ENCODE assay signal across 29 mouse cellular contexts in the genomic region with DNA sequence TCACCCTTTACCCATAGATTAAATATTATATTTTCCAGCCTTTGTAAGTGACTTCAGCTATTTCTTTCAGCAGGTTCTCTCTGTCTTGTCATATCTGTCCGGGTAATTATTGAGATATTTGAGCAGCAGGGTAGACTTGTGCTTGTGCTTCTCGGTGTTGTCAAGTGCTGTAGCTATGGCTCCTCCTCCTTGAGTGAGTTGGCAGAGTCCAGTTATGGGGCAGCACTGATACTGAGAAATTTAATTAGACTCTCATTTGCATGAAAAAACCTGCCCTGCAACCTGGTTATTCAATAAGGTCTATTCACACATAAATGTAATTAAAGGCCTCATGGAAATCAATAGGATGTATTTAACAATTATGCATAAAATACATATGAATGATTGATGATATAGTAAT.
"Had no signal": no experiment of that assay in that cellular context is flagged by ENCODE, and none has a peak within 500 bp of the region (broad histone marks: within the 10 kb centered on the region; RNA-seq: fewer than 3 reads in every experiment).

No protein-coding gene starts in this region.

- H3K27ac ChIP-seq: heart, adult 2 months; heart, embryonic 13.5 days; heart, embryonic 15.5 days; hindbrain, embryonic 10.5 days; hindbrain, embryonic 12.5 days; hindbrain, embryonic 14.5 days; intestine, embryonic 15.5 days; layer of hippocampus, adult 2 months; left cerebral cortex, adult 2 months; limb, embryonic 10.5 days; limb, embryonic 12.5 days; liver, embryonic 13.5 days; liver, embryonic 15.5 days had no signal

- H3K9me3 ChIP-seq: heart, embryonic 13.5 days; heart, embryonic 15.5 days; hindbrain, embryonic 10.5 days; hindbrain, embryonic 12.5 days; intestine, embryonic 15.5 days; limb, embryonic 10.5 days; limb, embryonic 12.5 days; liver, embryonic 13.5 days; liver, embryonic 15.5 days had no signal

- H3K27me3 ChIP-seq: heart, embryonic 13.5 days; heart, embryonic 15.5 days; hindbrain, embryonic 12.5 days; intestine, embryonic 15.5 days; limb, embryonic 12.5 days; liver, embryonic 13.5 days; liver, embryonic 15.5 days had no signal

- H3K36me3 ChIP-seq: heart, embryonic 13.5 days; heart, embryonic 15.5 days; hindbrain, embryonic 10.5 days; hindbrain, embryonic 12.5 days; intestine, embryonic 15.5 days; limb, embryonic 10.5 days; limb, embryonic 12.5 days; liver, embryonic 13.5 days; liver, embryonic 15.5 days had no signal

- DNase-seq: gastrocnemius, postnatal 14 days; gastrocnemius, postnatal 36 days; heart, adult 11 months; heart, adult 2 months; heart, postnatal 4 days; kidney, adult 18-20 months; kidney, adult 8-10 months; kidney, postnatal 10 days; kidney, postnatal 25 days; kidney, postnatal 4 days; liver; liver, embryonic 13.5 days; liver, postnatal 0 days had no signal

- H3K4me2 ChIP-seq: heart, embryonic 11.5 days; heart, embryonic 13.5 days; heart, embryonic 15.5 days; hindbrain, embryonic 12.5 days; hindbrain, embryonic 14.5 days; intestine, embryonic 15.5 days; limb, embryonic 12.5 days; liver, embryonic 11.5 days; liver, embryonic 13.5 days; liver, embryonic 15.5 days had no signal

- H3K4me1 ChIP-seq: heart, embryonic 13.5 days; heart, embryonic 15.5 days; hindbrain, embryonic 10.5 days; hindbrain, embryonic 12.5 days; intestine, embryonic 15.5 days; limb, embryonic 10.5 days; limb, embryonic 12.5 days; liver, embryonic 13.5 days; liver, embryonic 15.5 days had no signal

- H3K9ac ChIP-seq: heart, embryonic 13.5 days; heart, embryonic 15.5 days; hindbrain, embryonic 12.5 days; hindbrain, embryonic 14.5 days; intestine, embryonic 15.5 days; limb, embryonic 12.5 days; liver, embryonic 13.5 days; liver, embryonic 15.5 days; liver, postnatal 0 days had no signal

- ATAC-seq: hindbrain, embryonic 16.5 days; inflammation-experienced regulatory T-cells, adult 6 months; intestine, embryonic 15.5 days; intestine, postnatal 0 days; liver, postnatal 0 days had no signal

- H3K4me3 ChIP-seq: heart, adult 2 months; heart, embryonic 13.5 days; heart, embryonic 15.5 days; hindbrain, embryonic 10.5 days; hindbrain, embryonic 12.5 days; intestine, embryonic 15.5 days; layer of hippocampus, adult 2 months; left cerebral cortex, adult 2 months; limb, embryonic 10.5 days; limb, embryonic 12.5 days; liver, embryonic 13.5 days; liver, embryonic 15.5 days had no signal
